In the genomic region with DNA sequence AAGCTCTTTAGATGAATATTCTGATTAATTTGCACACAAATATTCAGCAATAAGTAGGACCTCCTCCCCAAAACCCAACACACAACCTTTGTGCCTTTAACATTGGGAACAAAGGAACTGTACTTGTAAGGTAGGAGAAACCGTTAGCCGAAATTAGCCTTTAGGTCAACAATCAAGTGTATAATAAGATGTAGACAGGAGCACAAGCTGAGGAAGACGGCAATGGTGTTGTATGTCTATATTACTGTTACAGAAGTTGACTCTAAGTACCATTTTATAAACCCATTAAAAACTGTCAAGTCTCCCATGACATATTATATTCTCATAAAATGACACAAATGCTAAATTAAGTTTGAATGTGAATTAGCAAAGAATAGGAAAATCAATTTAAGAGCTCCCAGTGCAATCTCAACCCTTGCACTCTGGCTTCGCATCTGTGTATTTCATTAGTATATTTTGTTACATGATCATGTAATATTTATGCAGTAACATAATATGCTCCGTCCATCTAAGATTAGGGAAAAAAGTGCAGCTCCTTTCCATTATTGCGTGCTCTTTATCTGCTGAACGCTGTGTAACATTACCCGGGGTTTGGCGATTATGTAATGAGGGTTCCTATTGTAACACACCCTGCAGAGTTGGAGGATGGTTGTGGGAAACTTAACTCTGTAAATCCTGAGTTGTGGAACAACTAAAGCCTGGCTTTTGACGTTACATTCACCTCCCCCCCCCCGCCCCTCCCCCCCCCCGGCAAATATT, we compare ENCODE assay signal across 8 mouse cellular contexts.
DNase-seq lines count a peak whose midpoint lies in the region.

No protein-coding gene starts in this region.

- no peak overlapping the region for H3K4me3 ChIP-seq in heart, embryonic 10.5 days
- no peak overlapping the region for H3K4me3 ChIP-seq in midbrain, embryonic 10.5 days

- 59% methylated on average over 10 of the region's 12 CpGs for whole genome bisulfite sequencing in heart, embryonic 10.5 days
- 43% methylated on average over 10 of the region's 12 CpGs for WGBS in midbrain, embryonic 10.5 days

- no peak overlapping the region for H3K27ac ChIP-seq in heart, embryonic 10.5 days
- H3K27ac ChIP-seq in midbrain, embryonic 10.5 days (replicated peaks), result peak overlapping the region; percentile 74

- no peaks in the 10 kb centered on the region for H3K36me3 ChIP-seq in heart, embryonic 10.5 days
- no peaks in the 10 kb centered on the region for H3K36me3 ChIP-seq in midbrain, embryonic 10.5 days

- H3K4me1 ChIP-seq in heart, embryonic 10.5 days, result no peaks in the 10 kb centered on the region
- H3K4me1 ChIP-seq in midbrain, embryonic 10.5 days, result peaks cover 18% of the 10 kb centered on the region

- H3K27me3 ChIP-seq in heart, embryonic 10.5 days (ENCODE audit: insufficient read depth, poor library complexity, severe bottlenecking), result no peaks in the 10 kb centered on the region
- no peaks in the 10 kb centered on the region for H3K27me3 ChIP-seq in midbrain, embryonic 10.5 days (ENCODE audit: low read depth, poor library complexity, severe bottlenecking)

- DNase-seq in heart, adult 9 months (ENCODE audit: low spot score in 2 of 2), result peak; percentile 40 to 41
- no peak for DNase-seq in heart, embryonic 10.5 days (ENCODE audit: low spot score)
- DNase-seq in brain, adult 2 months (ENCODE audit: low read depth, low spot score), result peak; percentile 65
- DNase-seq in forelimb bud, embryonic 11.5 days (ENCODE audit: low read depth, low spot score), result peak; percentile 66
- no peak for DNase-seq in midbrain, embryonic 10.5 days (ENCODE audit: low spot score)
- no peak for DNase-seq in urinary bladder, postnatal 10 days (ENCODE audit: low spot score)
- no peak for DNase-seq in gastrocnemius, postnatal 25 days
- no peak for DNase-seq in adrenal gland, postnatal 36 days

- H3K9me3 ChIP-seq in heart, embryonic 10.5 days, result no peaks in the 10 kb centered on the region
- no peaks in the 10 kb centered on the region for H3K9me3 ChIP-seq in midbrain, embryonic 10.5 days (replicated peaks)

Comparison
In these comparisons a context has a peak if more than half of its experiments do, and no peak if none do; other contexts are left out.
1. DNase-seq: peak in heart, adult 9 months (2 of 2), brain, adult 2 months (single experiment) and forelimb bud, embryonic 11.5 days (single experiment); none in heart, embryonic 10.5 days (single experiment), midbrain, embryonic 10.5 days (single experiment), urinary bladder, postnatal 10 days (single experiment), gastrocnemius, postnatal 25 days (single experiment) and adrenal gland, postnatal 36 days (0 of 2).